Mouse (Mus musculus) forebrain, embryonic 10.5 days (tissue): ENCODE measurements around the gene A730061H03Rik. TPM values are rescaled to one million over a fixed set of nuclear protein-coding genes. Genes with fewer than 3 reads are reported as not detected.

Experiments used
- DNase-seq: peaks from one replicate; pipeline ENCODE4 v3.0.0-alpha.2; 2017; ENCODE audit warnings: low spot score; ENCODE audit errors: extremely low spot score
- H3K27ac ChIP-seq: fragments of 300-500 bp; sonication (generic); 2 replicates; pipeline ENCODE4 v1.5.1; 2016; ENCODE audit warnings: mild to moderate bottlenecking
- H3K27me3 ChIP-seq: fragments of 300-500 bp; sonication (generic); 2 replicates; pipeline ENCODE4 v1.6.1; 2016; ENCODE audit warnings: mild to moderate bottlenecking; ENCODE audit not compliant: poor library complexity, severe bottlenecking
- H3K36me3 ChIP-seq: fragments of 300-500 bp; sonication (generic); replicated peaks from 2 replicates; pipeline ENCODE4 v1.6.1; 2016; ENCODE audit warnings: mild to moderate bottlenecking, moderate library complexity
- H3K4me1 ChIP-seq: fragments of 300-500 bp; sonication (generic); 2 replicates; pipeline ENCODE4 v1.6.1; 2016
- H3K4me3 ChIP-seq: fragments of 300-500 bp; sonication (generic); 2 replicates; pipeline ENCODE4 v1.5.1; 2016; ENCODE audit warnings: mild to moderate bottlenecking, moderate library complexity
- H3K9me3 ChIP-seq: fragments of 300-500 bp; sonication (generic); 2 replicates; pipeline ENCODE4 v1.6.1; 2016; ENCODE audit warnings: mild to moderate bottlenecking, moderate library complexity
- WGBS: fragments of 180-500 bp; shearing (Covaris S2); methylation state at CpG from one replicate; pipeline ENCODE4 v1.1.7; 2016; 5-methylcytosine and 5-hydroxymethylcytosine counted together
- polyA plus RNA-seq: library from polyadenylated mRNA; unstranded; fragments of >200 nt; fragmentation: Nextera tagmentation; extraction: Ambion mirVana; gene quantifications from 2 replicates; pipeline ENCODE4 v1.2.1, GENCODE M21; 2016

The A730061H03Rik gene
- polyA plus RNA-seq, 1 experiment from 2014 or later = not detected

GRCm38 (mm10) chr14:55590748-55591330 lies 30.6 kb upstream of the A730061H03Rik start, which contains the start of gene Psme2:
Gene Psme2, minus strand, starts transcription at chr14:55591113.
- H3K4me3 ChIP-seq = peak within 1 kb of the TSS; percentile 94
- DNase-seq = peak; percentile 92
- peaks cover 41% of the 10 kb centered on the region for H3K36me3 ChIP-seq
- no peaks in the 10 kb centered on the region for H3K27me3 ChIP-seq
- H3K9me3 ChIP-seq = no peaks in the 10 kb centered on the region
- peak within 1 kb of the TSS; percentile 93 for H3K27ac ChIP-seq
- peaks cover 43% of the 10 kb centered on the region for H3K4me1 ChIP-seq
- 1% methylated on average over 22 of the region's 22 CpGs for WGBS

GRCm38 (mm10) chr14:55589771-55590448 lies 29.7 kb upstream of the A730061H03Rik start:
- no peak for DNase-seq
- 91% methylated on average over 11 of the region's 11 CpGs for WGBS
- peaks cover 32% of the 10 kb centered on the region for H3K36me3 ChIP-seq
- no peaks in the 10 kb centered on the region for H3K9me3 ChIP-seq
- peak overlapping the region; percentile 93 for H3K27ac ChIP-seq
- H3K4me3 ChIP-seq = peak overlapping the region; percentile 94
- H3K4me1 ChIP-seq = peaks cover 48% of the 10 kb centered on the region
- H3K27me3 ChIP-seq = peaks cover 1% of the 10 kb centered on the region; the same call in 1 of the 2 replicates

DNA sequence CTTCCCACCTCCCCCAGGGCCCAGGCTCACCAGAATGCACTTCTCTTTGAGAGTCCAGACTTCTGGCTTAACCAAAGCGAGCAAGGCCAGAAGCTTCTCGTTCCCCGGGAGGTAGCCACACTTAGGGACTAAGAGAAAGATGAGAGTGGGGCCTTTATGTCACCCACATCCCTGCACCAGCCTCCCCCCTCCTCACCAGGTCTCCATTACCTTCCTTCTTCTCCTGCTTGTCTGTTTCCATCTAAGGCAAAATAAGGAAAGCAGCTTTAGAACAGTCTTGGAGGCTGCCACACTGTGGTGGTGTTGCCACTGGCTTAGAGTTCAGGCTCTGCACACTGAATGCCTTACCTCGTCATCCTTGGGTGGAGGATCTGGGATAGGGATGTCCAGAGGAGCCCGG lies 29.1 kb upstream of the A730061H03Rik start:
- 95% methylated on average over 5 of the region's 5 CpGs for whole genome bisulfite sequencing
- H3K4me1 ChIP-seq = peaks cover 55% of the 10 kb centered on the region
- H3K27ac ChIP-seq = no peak overlapping the region
- no peak overlapping the region for H3K4me3 ChIP-seq
- peaks cover 8% of the 10 kb centered on the region for H3K27me3 ChIP-seq
- DNase-seq = no peak
- peaks cover 26% of the 10 kb centered on the region for H3K36me3 ChIP-seq
- H3K9me3 ChIP-seq = no peaks in the 10 kb centered on the region

DNA sequence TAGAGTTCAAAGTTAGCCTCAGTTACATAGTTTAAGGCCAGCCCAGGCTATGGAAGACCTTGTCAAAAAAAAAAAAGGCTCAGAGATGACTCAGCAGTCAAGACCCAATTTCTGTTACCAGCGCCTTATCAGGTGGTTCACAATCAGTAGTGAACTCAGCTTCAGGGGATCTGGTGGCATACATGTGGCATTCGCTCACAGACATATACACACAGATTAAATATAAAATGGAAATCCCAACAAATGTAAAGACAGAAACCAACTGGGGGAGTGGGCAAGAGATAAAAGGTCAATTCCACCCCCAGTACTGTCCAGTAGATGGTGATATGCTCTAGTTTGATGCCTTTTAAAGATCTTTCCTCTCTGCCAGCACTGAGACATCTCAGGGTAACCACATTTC lies 25.9 kb upstream of the A730061H03Rik start:
- Histone ChIP-seq H3K9me3 (no peaks in the 10 kb centered on the region), H3K36me3 (peaks cover 25% of the 10 kb centered on the region), H3K4me3 (no peak overlapping the region), H3K27ac (no peak overlapping the region), H3K27me3 (peaks cover 18% of the 10 kb centered on the region), H3K4me1 (peaks cover 36% of the 10 kb centered on the region)
- DNase-seq = no peak
- 88% methylated on average over 2 of the region's 2 CpGs for WGBS

DNA sequence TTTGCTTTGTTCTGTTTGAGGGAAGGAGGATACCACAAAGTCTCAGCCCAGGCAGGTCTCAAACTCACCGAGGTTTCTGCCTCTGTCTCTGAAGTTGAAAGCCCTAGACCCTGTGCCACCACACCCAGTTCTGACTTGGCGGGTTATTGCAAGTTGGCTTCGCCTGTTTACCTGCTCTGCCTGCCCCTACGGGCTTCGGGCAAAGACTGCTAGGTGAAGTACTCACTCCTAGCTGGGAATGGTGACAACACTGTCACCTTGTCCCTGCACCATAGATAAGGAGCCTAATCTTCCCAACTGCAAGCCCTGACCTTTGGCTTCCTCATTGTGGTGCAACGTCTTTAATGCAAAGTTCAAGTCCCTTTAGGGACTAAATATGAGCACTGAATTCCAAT lies 25.4 kb upstream of the A730061H03Rik start:
- peaks cover 31% of the 10 kb centered on the region for H3K36me3 ChIP-seq
- WGBS = 64% methylated on average over 6 of the region's 6 CpGs
- peak overlapping the region; percentile 74; the same call in 1 of the 2 replicates for H3K27ac ChIP-seq
- no peaks in the 10 kb centered on the region for H3K9me3 ChIP-seq
- H3K4me3 ChIP-seq = peak overlapping the region; percentile 67; the same call in 1 of the 2 replicates
- peaks cover 18% of the 10 kb centered on the region for H3K27me3 ChIP-seq
- DNase-seq = no peak
- peaks cover 34% of the 10 kb centered on the region for H3K4me1 ChIP-seq

DNA sequence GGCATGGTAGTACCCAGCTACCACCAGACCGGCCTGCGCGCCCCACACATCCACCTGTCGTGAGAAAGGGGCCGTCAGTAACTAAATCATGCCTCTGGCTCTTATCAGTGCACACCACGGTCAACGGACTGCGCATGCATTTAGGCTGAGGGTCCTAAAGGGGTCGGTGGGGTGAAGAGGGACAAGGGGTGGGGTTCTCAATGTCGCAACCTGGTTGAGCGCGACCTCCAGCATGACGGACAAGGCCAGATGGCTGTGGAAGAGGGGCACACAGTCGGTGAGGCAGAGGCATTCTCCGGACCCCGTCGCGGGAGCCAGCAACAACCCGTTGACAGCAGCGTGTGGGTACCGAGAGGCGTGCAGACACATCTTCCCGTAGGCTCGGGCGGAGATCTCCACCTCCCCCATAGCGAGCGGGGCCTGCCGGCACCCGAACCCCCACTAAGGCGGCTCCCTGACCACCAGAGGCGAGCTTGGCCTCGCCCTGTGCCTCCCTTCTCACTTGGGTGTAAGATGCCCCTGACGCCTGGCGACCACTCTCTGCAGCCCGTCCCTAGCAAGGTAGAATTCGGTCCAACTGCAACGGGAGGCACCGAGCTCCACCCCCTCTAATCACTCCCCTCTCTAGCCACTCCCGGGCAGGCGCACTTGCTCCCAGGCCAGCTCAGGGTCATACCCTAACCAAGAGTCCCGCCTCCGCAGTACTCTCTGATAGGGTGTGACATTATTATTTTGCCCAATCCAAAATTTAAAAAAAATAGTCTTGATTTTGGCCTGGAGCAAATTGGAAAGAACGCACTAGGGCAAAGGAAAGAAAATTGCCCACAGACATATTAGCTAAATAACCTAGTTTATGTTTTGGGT lies 24.7 kb upstream of the A730061H03Rik start, which contains the start of gene Emc9:
TSS of gene Emc9 (minus strand) at position 601 of the 864 bp plus-strand sequence.
- Histone ChIP-seq H3K36me3 (peaks cover 38% of the 10 kb centered on the region), H3K9me3 (no peaks in the 10 kb centered on the region), H3K4me1 (peaks cover 28% of the 10 kb centered on the region), H3K4me3 (peak within 1 kb of the TSS; percentile 67), H3K27ac (peak within 1 kb of the TSS; percentile 74), H3K27me3 (peaks cover 18% of the 10 kb centered on the region)
- DNase-seq = peak; percentile 64
- 2% methylated on average over 43 of the region's 43 CpGs for WGBS

GRCm38 (mm10) chr14:55584303-55584701 lies 24.1 kb upstream of the A730061H03Rik start:
- 33% methylated on average over 5 of the region's 5 CpGs for WGBS
- Histone ChIP-seq H3K9me3 (no peaks in the 10 kb centered on the region), H3K27ac (no peak overlapping the region), H3K36me3 (peaks cover 40% of the 10 kb centered on the region), H3K4me1 (peaks cover 22% of the 10 kb centered on the region), H3K4me3 (peak overlapping the region; percentile 67), H3K27me3 (peaks cover 18% of the 10 kb centered on the region)
- DNase-seq = no peak

DNA sequence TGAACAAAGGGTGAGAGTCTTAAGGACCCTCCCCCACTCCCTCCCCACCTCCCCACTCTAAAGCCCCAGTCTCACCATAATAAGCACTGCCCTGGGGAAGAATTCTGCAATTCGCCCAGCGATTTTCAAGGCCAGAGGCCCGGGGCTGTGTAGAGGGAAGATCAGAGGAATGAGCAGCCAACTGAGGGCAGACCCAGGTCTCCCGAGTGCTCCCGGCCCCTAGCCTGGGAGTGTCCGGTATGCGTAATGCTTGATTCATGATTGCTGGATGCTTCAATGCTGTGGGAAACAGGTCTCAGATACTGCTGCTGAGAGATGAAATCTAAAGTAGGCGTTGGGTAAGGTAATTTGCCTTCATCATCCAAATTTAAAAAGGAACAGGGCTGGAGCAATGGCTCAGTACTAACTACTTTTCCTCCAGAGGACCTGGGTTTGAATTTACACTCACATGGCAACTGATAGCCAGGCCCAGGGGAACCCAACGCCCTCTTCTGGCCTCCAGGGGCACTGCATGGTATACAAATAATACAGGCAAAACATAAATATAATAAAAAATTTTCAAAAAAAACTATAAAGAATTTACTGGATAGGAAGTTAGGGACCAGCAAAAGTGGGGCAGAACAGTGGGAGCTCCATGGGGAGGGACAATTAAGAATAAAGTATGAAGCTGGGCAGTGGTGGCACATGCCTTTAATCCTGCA lies 21.9 kb upstream of the A730061H03Rik start:
- Histone ChIP-seq H3K27me3 (peaks cover 18% of the 10 kb centered on the region), H3K4me1 (peaks cover 38% of the 10 kb centered on the region), H3K4me3 (no peak overlapping the region), H3K36me3 (peaks cover 28% of the 10 kb centered on the region), H3K9me3 (no peaks in the 10 kb centered on the region), H3K27ac (no peak overlapping the region)
- no peak for DNase-seq
- WGBS = 78% methylated on average over 9 of the region's 9 CpGs

DNA sequence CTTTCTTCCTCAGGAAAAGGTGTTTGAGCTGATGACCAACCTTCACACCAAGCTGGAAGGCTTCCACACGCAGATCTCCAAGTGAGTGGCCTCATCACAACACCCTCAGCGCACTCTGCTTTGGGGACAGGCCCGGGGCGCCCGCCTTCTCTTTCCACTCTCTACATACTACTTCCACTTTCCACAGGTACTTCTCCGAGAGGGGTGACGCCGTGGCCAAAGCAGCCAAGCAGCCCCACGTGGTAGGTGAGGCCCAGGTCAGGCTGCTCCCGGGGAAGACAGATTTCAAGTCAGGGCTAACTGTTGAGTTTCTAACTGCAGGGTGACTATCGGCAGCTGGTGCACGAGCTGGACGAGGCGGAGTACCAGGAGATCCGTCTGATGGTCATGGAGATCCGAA lies 20.5 kb upstream of the A730061H03Rik start:
- H3K4me1 ChIP-seq = peaks cover 42% of the 10 kb centered on the region
- H3K9me3 ChIP-seq = no peaks in the 10 kb centered on the region
- H3K36me3 ChIP-seq = peaks cover 23% of the 10 kb centered on the region
- WGBS = 94% methylated on average over 16 of the region's 16 CpGs
- H3K4me3 ChIP-seq = no peak overlapping the region
- DNase-seq = no peak
- no peak overlapping the region for H3K27ac ChIP-seq
- peaks cover 18% of the 10 kb centered on the region for H3K27me3 ChIP-seq

- H3K4me1 ChIP-seq = peaks cover 38% of the 10 kb centered on the region
- WGBS = 82% methylated on average over 23 of the region's 23 CpGs
These were observed 19.6 kb upstream of the A730061H03Rik start for GRCm38 (mm10) chr14:55579511-55580496.

GRCm38 (mm10) chr14:55578668-55579269 lies 18.6 kb upstream of the A730061H03Rik start:
- WGBS = 34% methylated on average over 6 of the region's 6 CpGs
- Histone ChIP-seq H3K36me3 (peaks cover 23% of the 10 kb centered on the region), H3K27me3 (peaks cover 9% of the 10 kb centered on the region), H3K4me3 (peak overlapping the region; percentile 78), H3K9me3 (no peaks in the 10 kb centered on the region), H3K4me1 (peaks cover 32% of the 10 kb centered on the region), H3K27ac (peak overlapping the region; percentile 92)
- DNase-seq = no peak

More at GRCm38 (mm10) chr14:55579511-55580496, 19.6 kb upstream of the A730061H03Rik start:
- H3K27me3 ChIP-seq = peaks cover 20% of the 10 kb centered on the region
- no peak overlapping the region for H3K27ac ChIP-seq
- no peaks in the 10 kb centered on the region for H3K9me3 ChIP-seq
- peaks cover 23% of the 10 kb centered on the region for H3K36me3 ChIP-seq
- no peak overlapping the region for H3K4me3 ChIP-seq
- no peak for DNase-seq
